Mouse (Mus musculus) kidney, embryonic 16.5 days (tissue): Measurements from ENCODE around the gene Wipi2. TPM values are rescaled to one million over a fixed set of nuclear protein-coding genes. Genes with fewer than 3 reads are reported as not detected.

Source experiments
- ATAC-seq: fragments of 200-750 bp; cut with Nextera tagmentation; 2 replicates; pipeline ENCODE4 v1.8.0; 2017; ENCODE audit warnings: moderate TSS enrichment; ENCODE audit not compliant: low FRiP score, low TSS enrichment
- H3K27ac ChIP-seq: fragments of 300-500 bp; sonication (generic); 2 replicates; pipeline ENCODE4 v1.5.1; 2014; ENCODE audit warnings: low read length
- H3K27me3 ChIP-seq: fragments of 300-500 bp; sonication (generic); 2 replicates; pipeline ENCODE4 v1.6.1; 2014; ENCODE audit warnings: low read length, control low read depth, mixed read lengths; ENCODE audit not compliant: insufficient read depth
- H3K36me3 ChIP-seq: fragments of 300-500 bp; sonication (generic); 2 replicates; pipeline ENCODE4 v1.6.1; 2014; ENCODE audit warnings: low read length, control low read depth, mixed read lengths; ENCODE audit not compliant: insufficient read depth
- H3K4me1 ChIP-seq: fragments of 300-500 bp; sonication (generic); 2 replicates; pipeline ENCODE4 v1.6.1; 2014; ENCODE audit warnings: low read length, control low read depth, mixed read lengths; ENCODE audit not compliant: insufficient read depth
- H3K4me2 ChIP-seq: fragments of 300-500 bp; sonication (generic); replicated peaks from 2 replicates; pipeline ENCODE4 v1.6.1; 2014; ENCODE audit warnings: low read depth, low read length
- H3K4me3 ChIP-seq: fragments of 300-500 bp; sonication (generic); 2 replicates; pipeline ENCODE4 v1.5.1; 2014; ENCODE audit warnings: mild to moderate bottlenecking, low read length
- H3K9ac ChIP-seq: fragments of 300-500 bp; sonication (generic); replicated peaks from 2 replicates; pipeline ENCODE4 v1.6.1; 2014; ENCODE audit warnings: low read length
- H3K9me3 ChIP-seq: fragments of 300-500 bp; sonication (generic); 2 replicates; pipeline ENCODE4 v1.6.1; 2016; ENCODE audit warnings: low read length, control low read depth
- WGBS: fragments of 180-500 bp; shearing (Covaris S2); extraction: QIAGEN DNeasy Blood & Tissue Kit; methylation state at CpG from one replicate; pipeline ENCODE4 v1.1.7; 2014; 5-methylcytosine and 5-hydroxymethylcytosine counted together
- polyA plus RNA-seq: library from polyadenylated mRNA; unstranded; fragments of >200 nt; fragmentation: Nextera tagmentation; extraction: Ambion mirVana; gene quantifications from 2 replicates; pipeline ENCODE4 v1.2.1, GENCODE M21; 2015

The Wipi2 gene
- polyA plus RNA-seq, 1 experiment from 2014 or later, result 51.6 TPM

DNA sequence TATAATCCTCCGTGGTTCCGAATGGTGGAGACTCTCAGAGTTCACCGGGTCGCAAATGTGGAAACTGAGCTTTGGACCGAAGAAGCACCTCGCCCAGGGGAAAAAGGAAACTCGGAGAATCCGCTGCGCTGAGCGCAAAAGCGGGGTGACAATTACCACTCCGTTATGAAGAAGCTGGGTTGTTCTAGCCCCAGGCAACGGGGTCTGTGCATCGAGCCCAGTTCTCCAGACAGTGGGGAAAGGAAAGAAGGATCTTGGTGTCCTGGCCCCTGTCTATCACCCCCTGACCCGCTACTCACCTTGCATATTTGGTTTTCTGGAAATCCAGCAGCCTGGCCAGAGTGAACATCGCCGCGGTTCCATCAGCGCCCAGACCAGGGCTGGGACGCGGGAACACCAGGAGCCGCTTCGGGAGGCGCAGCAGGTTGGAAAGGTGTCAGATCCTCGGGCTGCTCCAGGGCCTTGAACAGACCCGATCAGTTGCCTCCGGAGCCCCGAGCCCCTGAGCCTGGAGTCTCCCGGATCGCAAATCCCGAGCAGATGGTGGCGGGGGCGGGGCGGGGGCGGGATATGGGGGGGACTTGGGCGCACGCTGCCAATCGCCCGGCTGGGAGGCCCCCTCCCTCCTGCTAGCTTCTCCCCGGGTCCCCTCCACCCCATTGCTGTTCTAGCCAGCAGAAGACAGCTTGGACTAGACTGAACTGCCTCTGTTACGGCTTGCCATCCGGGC, 19.1 kb upstream of the Wipi2 start, which contains the start of gene Mmd2:
Gene Mmd2 (minus strand): TSS at position 542 of the 730 bp plus-strand sequence.
- Histone ChIP-seq H3K36me3 (no peaks in the 10 kb centered on the region), H3K9me3 (no peaks in the 10 kb centered on the region), H3K4me2 (peak within 1 kb of the TSS; percentile 65), H3K4me3 (peak within 1 kb of the TSS; percentile 37), H3K9ac (peak within 1 kb of the TSS; percentile 59), H3K4me1 (no peaks in the 10 kb centered on the region), H3K27me3 (peaks cover 15% of the 10 kb centered on the region; the same call in 1 of the 2 replicates), H3K27ac (no peak within 1 kb of the TSS)
- peak; percentile 51 for ATAC-seq
- WGBS, result 3% methylated on average over 40 of the region's 42 CpGs

DNA sequence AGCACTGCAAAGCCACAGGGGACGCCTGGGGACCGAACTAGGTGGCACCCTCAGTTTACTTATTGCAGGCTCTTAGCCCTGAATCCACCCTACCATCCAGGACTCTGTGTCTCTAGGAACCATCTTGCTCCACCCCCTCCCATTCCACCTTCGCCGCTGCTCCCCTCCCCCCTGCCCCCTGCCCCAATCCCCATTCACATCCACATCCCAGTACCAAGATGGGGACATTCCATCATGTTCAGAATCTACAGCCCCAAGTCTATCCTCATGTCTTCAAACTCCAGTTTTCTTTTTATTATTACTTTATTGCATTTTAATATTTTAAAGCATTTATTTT, 18.5 kb upstream of the Wipi2 start:
- Histone ChIP-seq H3K9ac (no peak overlapping the region), H3K4me3 (peak overlapping the region; percentile 37), H3K27ac (no peak overlapping the region), H3K9me3 (no peaks in the 10 kb centered on the region), H3K4me2 (peak overlapping the region; percentile 65), H3K36me3 (no peaks in the 10 kb centered on the region), H3K27me3 (peaks cover 15% of the 10 kb centered on the region; the same call in 1 of the 2 replicates), H3K4me1 (no peaks in the 10 kb centered on the region)
- 5% methylated on average over 4 of the region's 4 CpGs for whole genome bisulfite sequencing
- no peak for ATAC-seq

DNA sequence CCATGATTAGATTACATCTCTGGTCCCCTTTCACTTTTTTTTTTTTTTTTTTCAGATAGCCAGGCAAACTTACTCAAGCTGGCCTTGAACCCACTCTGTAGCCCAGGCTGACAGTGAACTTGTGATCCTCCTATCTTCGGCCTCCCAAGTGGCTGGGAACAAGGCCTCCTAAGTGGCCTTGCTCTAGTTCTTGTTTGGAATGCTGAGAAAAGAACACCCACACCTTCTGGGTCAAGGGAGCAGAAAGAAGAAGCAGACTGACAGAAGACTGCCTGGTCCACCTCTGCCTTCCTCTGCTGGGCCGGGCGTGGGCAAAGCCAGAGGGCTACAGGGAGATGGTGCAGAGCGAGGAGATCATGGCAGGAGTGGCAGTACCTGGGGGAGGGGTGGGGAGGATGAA, 17.1 kb upstream of the Wipi2 start:
- 83% methylated on average over 4 of the region's 4 CpGs for WGBS
- Histone ChIP-seq H3K9ac (no peak overlapping the region), H3K27ac (no peak overlapping the region), H3K9me3 (no peaks in the 10 kb centered on the region), H3K27me3 (peaks cover 15% of the 10 kb centered on the region; the same call in 1 of the 2 replicates), H3K36me3 (no peaks in the 10 kb centered on the region), H3K4me1 (no peaks in the 10 kb centered on the region), H3K4me2 (no peak overlapping the region), H3K4me3 (no peak overlapping the region)
- no peak; the same call in 1 of the 2 replicates for ATAC-seq

- Histone ChIP-seq H3K4me2 (no peak overlapping the region), H3K4me3 (no peak overlapping the region), H3K4me1 (no peaks in the 10 kb centered on the region), H3K27me3 (peaks cover 3% of the 10 kb centered on the region; the same call in 1 of the 2 replicates), H3K9ac (no peak overlapping the region), H3K36me3 (no peaks in the 10 kb centered on the region), H3K9me3 (no peaks in the 10 kb centered on the region), H3K27ac (no peak overlapping the region)
- WGBS, result 56% methylated on average over 3 of the region's 3 CpGs
- no peak for ATAC-seq
These were observed 13.0 kb upstream of the Wipi2 start for GRCm38 (mm10) chr5:142614513-142614912.

DNA sequence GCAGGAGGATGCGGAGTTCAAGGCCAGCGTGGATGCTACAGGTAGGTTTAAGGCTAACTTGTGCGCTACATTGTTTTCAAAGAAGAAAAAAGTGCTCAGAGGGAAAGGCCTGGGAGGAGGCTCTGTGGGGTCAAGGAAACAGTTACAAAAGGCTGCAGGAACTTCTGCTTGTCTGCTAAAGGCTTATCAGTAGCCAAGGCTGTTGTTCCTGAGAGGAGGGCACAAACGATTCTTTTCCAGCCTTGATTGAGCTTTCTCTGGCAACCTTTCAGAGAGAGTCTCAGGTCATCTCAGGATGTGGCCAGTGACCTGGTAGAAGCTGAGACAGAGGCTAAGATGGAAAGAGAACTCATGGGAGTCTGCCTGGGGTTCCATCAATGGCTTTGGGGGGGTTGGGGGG, 11.9 kb upstream of the Wipi2 start:
- Histone ChIP-seq H3K4me2 (no peak overlapping the region), H3K36me3 (no peaks in the 10 kb centered on the region), H3K27ac (no peak overlapping the region), H3K9ac (no peak overlapping the region), H3K4me3 (no peak overlapping the region), H3K4me1 (no peaks in the 10 kb centered on the region), H3K27me3 (no peaks in the 10 kb centered on the region), H3K9me3 (no peaks in the 10 kb centered on the region)
- ATAC-seq, result no peak
- WGBS, result 80% methylated on average over 4 of the region's 4 CpGs

DNA sequence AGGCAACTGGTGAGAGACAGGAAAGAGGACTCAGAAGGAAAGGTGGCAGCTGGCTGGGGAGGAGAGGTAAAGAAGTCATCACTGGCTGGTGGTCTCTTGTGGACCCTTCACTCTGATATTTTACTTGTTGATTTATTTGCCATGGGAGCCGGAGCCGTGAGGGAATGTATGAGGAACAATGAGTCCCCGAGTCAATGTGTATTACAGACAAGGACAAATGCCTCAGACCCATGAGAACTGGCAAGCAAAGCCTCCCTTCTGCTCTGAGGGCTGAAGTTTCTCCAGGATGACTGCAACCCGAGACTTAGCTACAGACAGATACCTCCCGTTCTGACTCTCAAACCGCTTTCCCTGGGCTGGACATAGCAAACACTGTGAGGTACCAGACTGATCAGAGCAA, 11.2 kb upstream of the Wipi2 start:
- 45% methylated on average over 6 of the region's 6 CpGs for WGBS
- Histone ChIP-seq H3K4me1 (no peaks in the 10 kb centered on the region), H3K9ac (no peak overlapping the region), H3K27me3 (no peaks in the 10 kb centered on the region), H3K4me3 (no peak overlapping the region), H3K4me2 (no peak overlapping the region), H3K27ac (no peak overlapping the region), H3K9me3 (no peaks in the 10 kb centered on the region), H3K36me3 (no peaks in the 10 kb centered on the region)
- ATAC-seq, result no peak

GRCm38 (mm10) chr5:142619866-142620265, 7.6 kb upstream of the Wipi2 start:
- WGBS, result 12% methylated on average over 5 of the region's 5 CpGs
- H3K4me3 ChIP-seq, result no peak overlapping the region
- no peaks in the 10 kb centered on the region for H3K27me3 ChIP-seq
- H3K36me3 ChIP-seq, result no peaks in the 10 kb centered on the region
- no peaks in the 10 kb centered on the region for H3K9me3 ChIP-seq
- ATAC-seq, result peak; percentile 23; the same call in 1 of the 2 replicates
- no peak overlapping the region for H3K27ac ChIP-seq
- no peak overlapping the region for H3K4me2 ChIP-seq
- no peak overlapping the region for H3K9ac ChIP-seq
- no peaks in the 10 kb centered on the region for H3K4me1 ChIP-seq

GRCm38 (mm10) chr5:142621421-142621820, 6.1 kb upstream of the Wipi2 start:
- Histone ChIP-seq H3K4me1 (no peaks in the 10 kb centered on the region), H3K9ac (no peak overlapping the region), H3K27ac (no peak overlapping the region), H3K27me3 (no peaks in the 10 kb centered on the region), H3K9me3 (no peaks in the 10 kb centered on the region), H3K36me3 (no peaks in the 10 kb centered on the region), H3K4me3 (no peak overlapping the region), H3K4me2 (no peak overlapping the region)
- no peak for ATAC-seq
- 67% methylated on average over 2 of the region's 2 CpGs for WGBS

GRCm38 (mm10) chr5:142622134-142622533, 5.4 kb upstream of the Wipi2 start:
- Histone ChIP-seq H3K4me2 (no peak overlapping the region), H3K36me3 (no peaks in the 10 kb centered on the region), H3K27ac (no peak overlapping the region), H3K9ac (no peak overlapping the region), H3K27me3 (no peaks in the 10 kb centered on the region), H3K9me3 (no peaks in the 10 kb centered on the region), H3K4me1 (no peaks in the 10 kb centered on the region), H3K4me3 (no peak overlapping the region)
- ATAC-seq, result no peak
- WGBS, result 67% methylated on average over 1 of the region's 1 CpGs

- H3K27me3 ChIP-seq, result no peaks in the 10 kb centered on the region
- no peak overlapping the region for H3K9ac ChIP-seq
- H3K4me3 ChIP-seq, result no peak overlapping the region
- no peak overlapping the region for H3K4me2 ChIP-seq
- 87% methylated on average over 7 of the region's 7 CpGs for WGBS
- no peaks in the 10 kb centered on the region for H3K9me3 ChIP-seq
- H3K4me1 ChIP-seq, result no peaks in the 10 kb centered on the region
- no peak overlapping the region for H3K27ac ChIP-seq
- no peak for ATAC-seq
- H3K36me3 ChIP-seq, result no peaks in the 10 kb centered on the region
These were observed 4.4 kb upstream of the Wipi2 start for GRCm38 (mm10) chr5:142623080-142623479.
